Mouse (Mus musculus) liver, embryonic 13.5 days (tissue): Measurements from ENCODE around the gene 1700001O22Rik. TPM values are rescaled to one million over a fixed set of nuclear protein-coding genes. Genes with fewer than 3 reads are reported as not detected.

Experiments
- ATAC-seq: fragments of 200-750 bp; cut with Nextera tagmentation; 2 replicates; pipeline ENCODE4 v1.8.0; 2017; ENCODE audit warnings: low read depth, mild to moderate bottlenecking, moderate number of reproducible peaks, moderate library complexity
- DNase-seq: peaks from one replicate; pipeline ENCODE4 v3.0.0; 2022
- H3K27ac ChIP-seq: fragments of 300-500 bp; sonication (generic); 2 replicates; pipeline ENCODE4 v1.5.1; 2015; ENCODE audit warnings: moderate library complexity, mild to moderate bottlenecking, inconsistent platforms
- H3K27me3 ChIP-seq: fragments of 300-500 bp; sonication (generic); 2 replicates; pipeline ENCODE4 v1.6.1; 2015; ENCODE audit warnings: mild to moderate bottlenecking, inconsistent platforms
- H3K36me3 ChIP-seq: fragments of 300-500 bp; sonication (generic); 2 replicates; pipeline ENCODE4 v1.6.1; 2015; ENCODE audit warnings: mild to moderate bottlenecking, inconsistent platforms
- H3K4me1 ChIP-seq: fragments of 300-500 bp; sonication (generic); replicated peaks from 2 replicates; pipeline ENCODE4 v1.6.1; 2015; ENCODE audit warnings: inconsistent platforms
- H3K4me2 ChIP-seq: fragments of 300-500 bp; sonication (generic); 2 replicates; pipeline ENCODE4 v1.6.1; 2015; ENCODE audit warnings: inconsistent platforms, mild to moderate bottlenecking, moderate library complexity
- H3K4me3 ChIP-seq: fragments of 300-500 bp; sonication (generic); replicated peaks from 2 replicates; pipeline ENCODE4 v1.5.1; 2015; ENCODE audit warnings: mild to moderate bottlenecking, inconsistent platforms
- H3K9ac ChIP-seq: fragments of 300-500 bp; sonication (generic); 2 replicates; pipeline ENCODE4 v1.6.1; 2015; ENCODE audit warnings: mild to moderate bottlenecking, inconsistent platforms
- H3K9me3 ChIP-seq: fragments of 300-500 bp; sonication (generic); replicated peaks from 2 replicates; pipeline ENCODE4 v1.6.1; 2016; ENCODE audit warnings: inconsistent platforms
- WGBS: fragments of 180-500 bp; shearing (Covaris S2); methylation state at CpG from one replicate; pipeline ENCODE4 v1.1.7; 2015; ENCODE audit not compliant: insufficient replicate concordance; 5-methylcytosine and 5-hydroxymethylcytosine counted together
- polyA plus RNA-seq: library from polyadenylated mRNA; unstranded; fragments of >200 nt; fragmentation: Nextera tagmentation; extraction: Ambion mirVana; gene quantifications from 2 replicates; pipeline ENCODE4 v1.2.1, GENCODE M21; 2015

1700001O22Rik gene
- 0.10 and 0.17 TPM in 2 replicates for polyA plus RNA-seq

GRCm38 (mm10) chr2:30803604-30804003, at the start of gene 1700001O22Rik:
Gene 1700001O22Rik, minus strand, starts transcription at chr2:30803661.
- Histone ChIP-seq H3K4me2 (no peak within 1 kb of the TSS), H3K27me3 (peaks cover 71% of the 10 kb centered on the region), H3K4me1 (peaks cover 30% of the 10 kb centered on the region), H3K9me3 (no peaks in the 10 kb centered on the region), H3K36me3 (no peaks in the 10 kb centered on the region), H3K9ac (no peak within 1 kb of the TSS), H3K4me3 (no peak within 1 kb of the TSS), H3K27ac (no peak within 1 kb of the TSS)
- ATAC-seq (no peak), DNase-seq (no peak)
- whole genome bisulfite sequencing = 62% methylated on average over 3 of the region's 3 CpGs

DNA sequence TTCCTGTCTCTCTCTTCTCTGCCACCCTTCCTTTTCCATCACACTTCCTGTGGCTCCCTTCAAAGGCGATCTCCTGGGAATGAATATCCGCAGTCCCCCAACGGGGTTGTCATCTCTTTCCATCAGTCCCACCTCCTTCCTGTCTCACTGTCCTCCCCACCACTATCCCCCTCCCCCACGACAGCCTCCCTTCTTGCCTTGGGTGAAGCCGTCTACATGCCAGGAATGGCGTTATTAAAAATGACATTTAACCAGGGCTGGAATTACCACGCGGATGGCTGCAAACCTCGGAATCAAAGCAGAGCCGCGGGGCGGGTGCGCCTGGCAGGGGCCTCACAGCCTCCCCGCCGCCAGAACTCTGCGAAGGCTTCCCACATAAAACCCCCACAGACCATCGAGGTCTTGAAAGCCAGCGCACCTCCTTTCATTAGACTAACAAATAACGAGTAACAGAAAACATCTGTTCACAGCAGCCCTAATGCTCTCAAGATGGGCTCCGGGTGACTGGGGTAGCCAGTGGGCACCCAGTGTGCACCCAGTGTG, 49.4 kb upstream of the 1700001O22Rik start:
- Histone ChIP-seq H3K4me2 (no peak overlapping the region), H3K27me3 (peaks cover 56% of the 10 kb centered on the region), H3K4me3 (no peak overlapping the region), H3K4me1 (no peaks in the 10 kb centered on the region), H3K27ac (no peak overlapping the region), H3K36me3 (no peaks in the 10 kb centered on the region), H3K9me3 (no peaks in the 10 kb centered on the region), H3K9ac (no peak overlapping the region)
- DNase-seq (no peak), ATAC-seq (no peak)
- 34% methylated on average over 20 of the region's 20 CpGs for WGBS

DNA sequence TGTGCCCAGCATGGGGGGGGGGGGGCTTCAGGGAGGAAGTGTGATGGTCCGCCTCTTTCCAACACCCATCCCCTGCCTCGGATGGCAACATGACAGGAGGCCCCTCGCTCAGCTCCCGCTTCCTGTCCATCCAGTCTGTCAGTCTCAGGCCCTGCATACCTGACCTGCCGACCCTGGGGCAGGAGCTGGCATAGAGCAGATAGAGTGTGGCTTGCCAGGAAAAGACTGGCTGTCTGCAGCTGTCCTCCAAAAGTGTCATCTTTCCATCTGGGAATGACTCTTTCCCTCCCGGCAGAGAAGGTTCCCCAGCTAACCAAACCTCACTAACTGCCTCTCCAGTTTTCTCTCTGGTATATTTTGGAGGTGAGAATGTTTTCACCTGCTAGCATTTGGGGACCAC, 47.1 kb upstream of the 1700001O22Rik start:
- 0 out of 2 replicates have a peak, but pooled peaks cover 4% of the 10 kb centered on the region for H3K4me1 ChIP-seq
- H3K36me3 ChIP-seq = no peaks in the 10 kb centered on the region
- no peak overlapping the region for H3K27ac ChIP-seq
- no peaks in the 10 kb centered on the region for H3K9me3 ChIP-seq
- H3K4me3 ChIP-seq = no peak overlapping the region
- no peak overlapping the region for H3K4me2 ChIP-seq
- 32% methylated on average over 6 of the region's 6 CpGs for WGBS
- H3K27me3 ChIP-seq = peaks cover 74% of the 10 kb centered on the region
- no peak for DNase-seq
- ATAC-seq = no peak
- no peak overlapping the region for H3K9ac ChIP-seq

GRCm38 (mm10) chr2:30848184-30848583, 44.7 kb upstream of the 1700001O22Rik start:
- WGBS = 56% methylated on average over 8 of the region's 8 CpGs
- no peak overlapping the region for H3K4me2 ChIP-seq
- ATAC-seq = no peak
- H3K9me3 ChIP-seq = no peaks in the 10 kb centered on the region
- peaks cover 9% of the 10 kb centered on the region; the same call in 1 of the 2 replicates for H3K4me1 ChIP-seq
- H3K4me3 ChIP-seq = no peak overlapping the region
- peaks cover 90% of the 10 kb centered on the region for H3K27me3 ChIP-seq
- no peak overlapping the region for H3K27ac ChIP-seq
- H3K36me3 ChIP-seq = no peaks in the 10 kb centered on the region
- no peak overlapping the region for H3K9ac ChIP-seq
- no peak for DNase-seq

GRCm38 (mm10) chr2:30846723-30847122, 43.3 kb upstream of the 1700001O22Rik start:
- no peak overlapping the region for H3K4me2 ChIP-seq
- ATAC-seq (no peak), DNase-seq (no peak)
- 32% methylated on average over 6 of the region's 6 CpGs for WGBS
- H3K27ac ChIP-seq = no peak overlapping the region
- no peaks in the 10 kb centered on the region for H3K9me3 ChIP-seq
- no peak overlapping the region for H3K4me3 ChIP-seq
- H3K27me3 ChIP-seq = peaks cover 90% of the 10 kb centered on the region
- H3K4me1 ChIP-seq = peaks cover 9% of the 10 kb centered on the region; the same call in 1 of the 2 replicates
- no peaks in the 10 kb centered on the region for H3K36me3 ChIP-seq
- no peak overlapping the region for H3K9ac ChIP-seq

DNA sequence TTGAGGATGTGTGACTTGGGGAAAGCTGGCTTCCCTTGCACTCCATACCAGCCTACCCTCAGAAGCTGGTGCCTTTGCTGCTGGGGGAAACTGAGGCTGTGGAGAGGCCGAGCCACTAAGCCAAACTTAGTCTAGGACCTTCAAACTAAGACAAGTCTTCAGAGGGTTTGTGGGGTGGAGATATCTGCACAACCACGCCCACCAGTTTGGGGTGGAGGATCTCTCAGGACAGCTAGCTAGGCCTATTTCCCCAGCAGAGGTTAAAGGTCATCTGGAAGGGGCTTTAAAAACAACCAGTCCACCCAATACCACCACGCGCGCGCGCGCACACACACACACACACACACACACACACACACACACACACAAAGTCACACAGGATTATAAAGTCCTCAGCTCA, 42.8 kb upstream of the 1700001O22Rik start:
- H3K9ac ChIP-seq = no peak overlapping the region
- 70% methylated on average over 6 of the region's 8 CpGs for WGBS
- H3K4me3 ChIP-seq = no peak overlapping the region
- H3K9me3 ChIP-seq = no peaks in the 10 kb centered on the region
- no peak for ATAC-seq
- H3K4me2 ChIP-seq = no peak overlapping the region
- no peak for DNase-seq
- peaks cover 9% of the 10 kb centered on the region; the same call in 1 of the 2 replicates for H3K4me1 ChIP-seq
- no peak overlapping the region for H3K27ac ChIP-seq
- peaks cover 90% of the 10 kb centered on the region for H3K27me3 ChIP-seq
- H3K36me3 ChIP-seq = no peaks in the 10 kb centered on the region

GRCm38 (mm10) chr2:30845152-30846070, 42.0 kb upstream of the 1700001O22Rik start:
- H3K27me3 ChIP-seq = peaks cover 82% of the 10 kb centered on the region

GRCm38 (mm10) chr2:30842615-30843014, 39.2 kb upstream of the 1700001O22Rik start:
- no peak for DNase-seq
- 34% methylated on average over 10 of the region's 10 CpGs for WGBS

More at GRCm38 (mm10) chr2:30845152-30846070, 42.0 kb upstream of the 1700001O22Rik start:
- ATAC-seq (no peak), DNase-seq (no peak)
- Histone ChIP-seq H3K4me3 (peak overlapping the region; percentile 48), H3K27ac (no peak overlapping the region), H3K9me3 (no peaks in the 10 kb centered on the region), H3K9ac (peak overlapping the region; percentile 47; the same call in 1 of the 2 replicates), H3K36me3 (no peaks in the 10 kb centered on the region), H3K4me1 (peaks cover 9% of the 10 kb centered on the region; the same call in 1 of the 2 replicates), H3K4me2 (peak overlapping the region; percentile 64)
- WGBS = 3% methylated on average over 79 of the region's 80 CpGs

GRCm38 (mm10) chr2:30836238-30836990, 33.0 kb upstream of the 1700001O22Rik start:
- DNase-seq (peak; percentile 25), ATAC-seq (peak; percentile 70)
- H3K9me3 ChIP-seq = no peaks in the 10 kb centered on the region
- H3K4me3 ChIP-seq = no peak overlapping the region
- H3K27ac ChIP-seq = no peak overlapping the region
- H3K36me3 ChIP-seq = no peaks in the 10 kb centered on the region
- peaks cover 16% of the 10 kb centered on the region for H3K4me1 ChIP-seq
- peak overlapping the region; percentile 26 for H3K9ac ChIP-seq
- WGBS = 17% methylated on average over 21 of the region's 21 CpGs
- H3K27me3 ChIP-seq = peaks cover 27% of the 10 kb centered on the region
- H3K4me2 ChIP-seq = peak overlapping the region; percentile 32

More at GRCm38 (mm10) chr2:30842615-30843014, 39.2 kb upstream of the 1700001O22Rik start:
- Histone ChIP-seq H3K36me3 (no peaks in the 10 kb centered on the region), H3K4me3 (no peak overlapping the region), H3K4me1 (peaks cover 9% of the 10 kb centered on the region; the same call in 1 of the 2 replicates), H3K4me2 (no peak overlapping the region), H3K27ac (no peak overlapping the region), H3K9ac (no peak overlapping the region), H3K27me3 (peaks cover 66% of the 10 kb centered on the region), H3K9me3 (no peaks in the 10 kb centered on the region)
- ATAC-seq = no peak

DNA sequence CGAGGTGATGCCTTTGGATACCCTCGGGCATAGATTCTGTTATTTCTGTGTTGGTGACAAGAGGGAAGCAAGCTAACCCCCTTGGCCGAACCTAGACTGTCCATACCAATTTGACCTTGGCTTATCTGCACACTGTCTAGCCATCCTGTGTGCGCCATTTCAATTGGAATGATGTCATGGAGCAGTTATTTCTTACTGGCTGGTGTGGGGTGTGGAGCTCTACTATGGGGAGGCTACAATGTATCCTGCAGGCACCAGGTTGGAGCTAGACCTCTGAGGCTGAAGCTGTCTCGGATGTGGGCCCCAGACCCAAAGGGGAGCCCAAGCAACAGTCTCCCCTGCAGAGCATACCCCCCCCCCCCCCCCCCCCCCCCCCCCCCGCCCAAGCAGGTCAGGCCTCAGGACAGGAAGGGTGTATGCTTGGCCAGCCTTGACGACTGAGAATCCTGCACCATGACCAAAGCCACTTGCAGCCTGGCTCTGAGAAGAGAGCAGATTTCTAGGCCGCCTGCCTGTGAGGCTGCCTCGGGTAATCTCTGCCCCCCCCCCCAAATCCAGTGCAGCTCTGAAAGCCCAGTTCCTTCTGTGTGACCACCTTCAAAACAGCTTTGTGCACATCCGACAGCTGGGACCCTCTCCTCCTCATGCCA, 31.0 kb upstream of the 1700001O22Rik start, which contains the start of gene Prrx2:
TSS of gene Prrx2 (plus strand) at position 600 of the 650 bp plus-strand sequence.
- no peak within 1 kb of the TSS for H3K4me2 ChIP-seq
- 73% methylated on average over 8 of the region's 10 CpGs for WGBS
- no peak within 1 kb of the TSS for H3K4me3 ChIP-seq
- no peak within 1 kb of the TSS for H3K9ac ChIP-seq
- H3K27ac ChIP-seq = no peak within 1 kb of the TSS; the same call in 1 of the 2 replicates
- peaks cover 17% of the 10 kb centered on the region for H3K4me1 ChIP-seq
- peaks cover 25% of the 10 kb centered on the region for H3K27me3 ChIP-seq
- ATAC-seq (no peak), DNase-seq (no peak)
- no peaks in the 10 kb centered on the region for H3K36me3 ChIP-seq
- H3K9me3 ChIP-seq = no peaks in the 10 kb centered on the region
